Mouse (Mus musculus): ENCODE measurements around the gene Smurf1. TPM values are rescaled to one million over a fixed set of nuclear protein-coding genes. Genes with fewer than 3 reads are reported as not detected.

The Smurf1 gene
- total and polyA plus RNA-seq, 3 experiments, result 3.1 to 7.2 (median 4.3) TPM

DNA sequence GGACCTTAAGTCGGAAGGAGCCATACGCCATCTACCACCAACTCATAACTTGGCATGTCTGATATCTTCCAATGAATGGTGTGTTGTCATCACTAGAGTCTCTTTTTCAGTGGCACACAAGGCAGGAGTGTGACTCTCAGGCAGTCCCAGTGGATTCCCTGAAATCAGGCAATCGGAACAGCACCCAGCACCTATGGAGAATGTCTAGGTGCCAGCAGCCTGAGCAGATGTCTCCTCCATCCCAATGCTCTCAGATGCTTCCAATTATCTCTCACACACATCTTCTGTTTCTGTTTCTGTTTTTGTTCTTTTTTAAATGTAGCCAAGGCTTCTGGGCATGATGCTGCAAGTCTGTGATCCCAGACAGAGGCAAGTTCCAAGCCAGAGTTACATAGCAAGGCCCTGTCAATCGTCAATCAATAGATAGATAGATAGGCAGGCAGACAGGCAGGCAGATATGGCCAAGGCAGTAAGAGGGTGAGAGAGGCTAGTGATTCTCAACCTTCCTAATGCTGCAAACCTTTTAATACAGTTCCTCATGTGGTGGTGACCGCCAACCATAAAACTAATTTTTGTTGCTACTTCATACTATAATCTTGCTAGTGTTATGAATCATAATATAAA lies 15.1 kb downstream of the Smurf1 start:
- no peaks in the 10 kb centered on the region for H3K4me1 ChIP-seq (ENCODE audit: control insufficient read depth in 1 of 2, insufficient read depth in 2 of 2)
- in situ Hi-C loops (cut with MboI; ENCODE audit: low pct_ligation_motif_present, low pct_unique_long_range_greater_than_20kb, low sequenced_read_pairs), result no loop called here
- H3K27ac ChIP-seq (ENCODE audit: insufficient read depth, low read depth), result no peak overlapping the region
- H3K4me2 ChIP-seq (ENCODE audit: insufficient read depth, low read depth, poor library complexity, severe bottlenecking), result no peak overlapping the region
- DNase-seq (ENCODE audit: extremely low read depth), result no peak
- no peak overlapping the region for H3K9ac ChIP-seq (ENCODE audit: insufficient read depth, low read depth)
- dilution Hi-C loops (cut with MboI; ENCODE audit: extremely low pct_ligation_motif_present, extremely low pct_unique_long_range_greater_than_20kb, low sequenced_read_pairs), result no loop called here
- no peaks in the 10 kb centered on the region; the same call in 1 of the 2 replicates for H3K79me2 ChIP-seq (replicated peaks; ENCODE audit: control insufficient read depth, extremely low read depth, insufficient read depth, poor library complexity, severe bottlenecking)
- no peaks in the 10 kb centered on the region for H3K9me3 ChIP-seq (replicated peaks; ENCODE audit: low read length)
- TF ChIP-seq MXI1 (IDR thresholded peaks at IDR 0.05; ENCODE audit: low read depth, low read length) (no peak), USF1 (IDR thresholded peaks at IDR 0.05; ENCODE audit: low read depth, low read length) (no peak), MAZ (IDR thresholded peaks at IDR 0.05; ENCODE audit: low read depth, low read length) (no peak), MAX (IDR thresholded peaks at IDR 0.05; ENCODE audit: low read length) (no peak), POLR2AphosphoS2 (IDR thresholded peaks at IDR 0.05; ENCODE audit: low read depth, low read length) (no peak), JUND (conservative IDR thresholded peaks at IDR 0.05; ENCODE audit: low read depth, low read length) (no peak), SMC3 (IDR thresholded peaks at IDR 0.05; ENCODE audit: low read depth, low read length) (no peak), EP300 (IDR thresholded peaks at IDR 0.05; ENCODE audit: low read length) (no peak), TBP (conservative IDR thresholded peaks at IDR 0.05; ENCODE audit: low read depth, low read length) (no peak), CHD1 (IDR thresholded peaks at IDR 0.05; ENCODE audit: low read depth, low read length) (no peak), KAT2A (IDR thresholded peaks at IDR 0.05; ENCODE audit: insufficient replicate concordance, low read length) (no peak), E2F4 (IDR thresholded peaks at IDR 0.05; ENCODE audit: insufficient replicate concordance, low read depth, low read length) (no peak)
- peaks cover 0 to 6% of the 10 kb centered on the region in 2 experiments for H3K36me3 ChIP-seq (replicated peaks in 1 of 2; ENCODE audit: control insufficient read depth in 1 of 2, insufficient read depth in 1 of 2, low read length in 1 of 2)
- no peak overlapping the region for H3K4me3 ChIP-seq (replicated peaks in 1 of 3; ENCODE audit: low read depth in 2 of 3, low read length in 2 of 3, poor library complexity in 1 of 3)
- H3K27me3 ChIP-seq (replicated peaks), result no peaks in the 10 kb centered on the region

DNA sequence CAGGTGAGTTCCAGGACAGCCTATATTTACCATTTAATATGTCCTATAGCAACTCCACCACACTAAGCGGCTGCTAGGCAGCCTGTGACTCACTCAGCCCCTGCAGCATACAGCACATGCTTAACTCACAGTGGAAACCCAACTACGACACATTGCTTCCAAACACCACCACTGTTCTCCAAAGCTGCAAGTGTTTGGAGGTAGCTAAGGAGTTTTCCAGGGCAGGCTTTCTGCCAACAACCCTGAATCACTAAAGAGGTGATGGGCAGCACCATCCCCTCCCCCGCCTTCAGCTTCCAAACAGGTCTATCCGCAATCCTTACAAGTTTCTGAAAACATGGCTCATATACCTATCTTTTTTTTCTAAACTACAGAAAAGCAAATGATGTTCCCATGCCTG lies 15.8 kb downstream of the Smurf1 start:
- DNase-seq (ENCODE audit: extremely low read depth), result no peak
- Histone ChIP-seq H3K4me2 (ENCODE audit: insufficient read depth, low read depth, poor library complexity, severe bottlenecking) (no peak overlapping the region), H3K79me2 (replicated peaks; ENCODE audit: control insufficient read depth, extremely low read depth, insufficient read depth, poor library complexity, severe bottlenecking) (no peaks in the 10 kb centered on the region; the same call in 1 of the 2 replicates), H3K27me3 (replicated peaks) (no peaks in the 10 kb centered on the region), H3K4me3 (replicated peaks in 1 of 3; ENCODE audit: low read depth in 2 of 3, low read length in 2 of 3, poor library complexity in 1 of 3) (no peak overlapping the region), H3K9ac (ENCODE audit: insufficient read depth, low read depth) (no peak overlapping the region), H3K4me1 (ENCODE audit: control insufficient read depth in 1 of 2, insufficient read depth in 2 of 2) (no peaks in the 10 kb centered on the region), H3K9me3 (replicated peaks; ENCODE audit: low read length) (no peaks in the 10 kb centered on the region), H3K36me3 (replicated peaks in 1 of 2; ENCODE audit: control insufficient read depth in 1 of 2, insufficient read depth in 1 of 2, low read length in 1 of 2) (peaks cover 0 to 6% of the 10 kb centered on the region in 2 experiments), H3K27ac (ENCODE audit: insufficient read depth, low read depth) (no peak overlapping the region)
- in situ Hi-C loops (cut with MboI; ENCODE audit: low pct_ligation_motif_present, low pct_unique_long_range_greater_than_20kb, low sequenced_read_pairs), result no loop called here
- no peak for TF ChIP-seq ZNF384 (IDR thresholded peaks at IDR 0.05; ENCODE audit: low read depth, low read length)
- TF ChIP-seq NELFE (IDR thresholded peaks at IDR 0.05; ENCODE audit: low read depth, low read length), result no peak
- TF ChIP-seq GABPA (IDR thresholded peaks at IDR 0.05; ENCODE audit: insufficient replicate concordance, low read depth, low read length), result no peak
- TF ChIP-seq TCF12 (IDR thresholded peaks at IDR 0.05; ENCODE audit: low read depth, low read length), result no peak
- TF ChIP-seq RCOR1 (conservative IDR thresholded peaks at IDR 0.05; ENCODE audit: low read depth, low read length), result no peak
- TF ChIP-seq IRF4 (IDR thresholded peaks at IDR 0.05; ENCODE audit: low read depth, low read length), result no peak
- dilution Hi-C loops (cut with MboI; ENCODE audit: extremely low pct_ligation_motif_present, extremely low pct_unique_long_range_greater_than_20kb, low sequenced_read_pairs), result no loop called here

Data from CH12.LX (cell line).